Mouse (Mus musculus) thymus, postnatal 36 days (tissue): Measurements from ENCODE around the gene Pdcd5.

Experiments
- DNase-seq, 2 experiments: peaks; one replicate each; pipeline ENCODE4 v3.0.0; 2022; ENCODE audit warnings: mixed read lengths in 2 of 2

The Pdcd5 gene

GRCm38 (mm10) chr7:35647101-35647698 lies at the start of gene Pdcd5:
TSS of gene Pdcd5 (minus strand) at chr7:35647521.
- DNase-seq = peak; percentile 97 to 99

DNA sequence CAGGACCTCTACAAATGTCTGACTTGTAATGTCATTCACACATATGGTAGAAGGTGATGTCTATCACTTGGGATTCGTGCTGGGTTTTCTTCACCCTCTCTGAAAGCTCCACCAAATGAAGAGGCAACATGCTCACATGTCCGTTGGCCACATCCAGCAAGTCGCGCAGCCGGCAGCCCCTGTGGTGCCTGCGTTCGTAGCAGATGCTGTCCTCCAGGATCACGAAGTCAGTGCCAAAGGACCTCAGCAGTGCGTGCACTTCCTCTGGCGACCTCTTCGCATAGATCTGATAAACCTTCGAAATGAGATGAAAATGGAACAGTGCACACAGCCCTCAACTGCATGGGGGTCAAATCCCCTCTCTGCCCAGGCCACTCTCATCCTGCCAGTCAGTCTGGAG lies 45.3 kb upstream of the Pdcd5 start:
- no peak for DNase-seq

- DNase-seq = no peak
These were observed 44.8 kb upstream of the Pdcd5 start for GRCm38 (mm10) chr7:35692117-35692516.

- DNase-seq = no peak
These were observed 41.5 kb upstream of the Pdcd5 start for GRCm38 (mm10) chr7:35688781-35689349.

- no peak for DNase-seq
These were observed 41.0 kb upstream of the Pdcd5 start for GRCm38 (mm10) chr7:35688276-35688675.

GRCm38 (mm10) chr7:35687229-35687628 lies 39.9 kb upstream of the Pdcd5 start:
- DNase-seq = no peak

GRCm38 (mm10) chr7:35686756-35687155 lies 39.4 kb upstream of the Pdcd5 start:
- DNase-seq = peak; percentile 33 to 36

DNA sequence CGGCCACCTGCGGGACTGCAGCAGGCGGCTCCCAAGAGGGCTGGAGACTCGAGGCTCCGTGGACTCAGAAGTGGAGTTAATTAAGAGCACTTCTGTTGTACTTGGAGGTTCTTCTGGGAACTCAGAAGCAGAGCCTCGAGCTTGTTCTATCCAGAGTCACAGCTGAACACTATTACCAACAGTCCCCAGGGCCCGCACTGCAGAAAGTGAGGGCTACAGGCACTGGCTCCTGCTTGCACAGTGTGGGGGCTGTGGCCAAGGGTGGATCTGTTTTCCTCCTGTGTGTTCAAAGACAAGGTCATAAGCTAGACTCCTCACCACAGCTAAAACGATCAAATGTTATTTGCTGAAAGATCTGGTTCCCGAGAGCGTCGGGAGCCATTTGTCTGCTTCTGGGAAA lies 38.9 kb upstream of the Pdcd5 start:
- DNase-seq = no peak

DNA sequence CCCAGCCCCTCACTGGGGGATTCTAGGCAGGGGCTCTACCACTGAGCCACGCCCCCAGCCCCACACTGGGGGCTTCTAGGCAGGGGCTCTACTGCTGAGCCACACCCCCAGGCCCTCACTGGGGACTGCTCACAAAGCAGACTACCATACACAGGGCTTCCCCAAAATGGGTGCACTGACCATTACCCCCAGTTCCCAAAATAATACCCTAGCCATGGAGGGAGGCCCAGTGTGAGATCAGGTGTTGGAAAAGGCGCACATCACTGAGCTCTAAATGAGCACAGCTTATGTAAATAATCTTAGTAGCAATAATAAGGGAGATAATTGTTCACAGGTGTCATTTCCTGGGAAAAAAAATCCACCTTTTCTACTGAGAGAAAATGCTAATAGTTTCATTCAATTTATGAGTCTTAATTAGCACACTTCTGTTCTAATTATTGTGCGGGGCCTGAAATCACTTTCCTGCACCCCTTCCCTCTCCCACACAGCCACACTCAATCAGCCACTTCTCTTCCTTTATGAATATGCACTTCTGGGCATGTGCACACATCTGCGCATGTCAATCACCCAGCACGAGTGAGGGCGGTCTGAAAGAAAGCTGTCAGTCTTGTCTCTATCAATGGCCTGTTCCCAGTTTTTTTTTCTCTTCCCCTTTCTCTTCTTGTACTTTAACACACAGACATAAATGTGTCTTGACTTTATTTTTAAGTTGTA lies 36.2 kb upstream of the Pdcd5 start:
- DNase-seq = no peak

DNA sequence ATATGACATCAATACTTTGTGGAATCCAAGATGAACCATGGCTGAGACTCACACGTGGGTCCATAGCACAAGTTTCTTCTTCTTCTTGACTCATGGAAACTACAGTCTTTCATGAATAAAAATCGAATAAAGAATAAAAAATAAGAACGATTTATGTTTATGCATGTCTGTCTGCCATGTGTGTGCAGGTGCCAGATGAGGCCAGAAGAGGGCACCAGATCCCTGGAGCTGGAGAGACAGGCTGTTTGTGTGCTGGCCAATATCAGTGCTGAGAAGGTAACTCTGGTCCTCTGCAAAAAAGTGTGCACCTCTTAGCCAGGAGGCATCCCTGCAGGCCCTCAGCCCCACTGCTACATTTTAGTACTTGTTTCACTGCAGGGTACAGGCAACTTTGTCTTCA lies 34.2 kb upstream of the Pdcd5 start:
- DNase-seq = peak in 1 of 2 experiments; percentile 9

- DNase-seq = no peak
These were observed 31.7 kb upstream of the Pdcd5 start for GRCm38 (mm10) chr7:35678976-35679375.

GRCm38 (mm10) chr7:35668066-35669041 lies 21.0 kb upstream of the Pdcd5 start:
- no peak for DNase-seq

- DNase-seq = no peak
These were observed 16.6 kb upstream of the Pdcd5 start for GRCm38 (mm10) chr7:35663790-35664376.

- DNase-seq = peak; percentile 34 to 59
These were observed 11.9 kb upstream of the Pdcd5 start for GRCm38 (mm10) chr7:35659173-35659572.

DNA sequence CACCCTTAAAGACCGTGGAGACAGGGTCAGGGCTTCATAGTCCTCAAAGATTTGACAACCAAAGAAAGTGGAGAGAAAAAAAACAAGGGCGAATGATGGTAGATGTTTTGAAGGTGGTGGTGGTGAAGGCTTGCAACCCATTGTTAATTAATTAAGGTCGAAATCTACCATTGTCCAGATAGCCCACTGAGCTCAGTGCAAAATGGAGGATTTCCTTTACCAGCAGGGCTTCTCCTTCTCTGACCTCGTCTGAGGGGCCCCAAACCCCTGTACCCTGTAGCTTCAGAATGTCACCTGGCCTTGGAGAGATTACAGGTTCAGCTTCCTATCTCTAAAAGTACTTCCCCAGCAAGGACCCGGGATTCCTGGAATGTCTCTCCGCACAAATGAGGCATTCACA lies 10.5 kb upstream of the Pdcd5 start:
- DNase-seq = no peak

GRCm38 (mm10) chr7:35651583-35652270 lies 4.4 kb upstream of the Pdcd5 start:
- DNase-seq = no peak

GRCm38 (mm10) chr7:35650716-35651410 lies 3.5 kb upstream of the Pdcd5 start:
- DNase-seq = no peak

GRCm38 (mm10) chr7:35649071-35649470 lies 1.8 kb upstream of the Pdcd5 start:
- peak; percentile 19 for DNase-seq

DNA sequence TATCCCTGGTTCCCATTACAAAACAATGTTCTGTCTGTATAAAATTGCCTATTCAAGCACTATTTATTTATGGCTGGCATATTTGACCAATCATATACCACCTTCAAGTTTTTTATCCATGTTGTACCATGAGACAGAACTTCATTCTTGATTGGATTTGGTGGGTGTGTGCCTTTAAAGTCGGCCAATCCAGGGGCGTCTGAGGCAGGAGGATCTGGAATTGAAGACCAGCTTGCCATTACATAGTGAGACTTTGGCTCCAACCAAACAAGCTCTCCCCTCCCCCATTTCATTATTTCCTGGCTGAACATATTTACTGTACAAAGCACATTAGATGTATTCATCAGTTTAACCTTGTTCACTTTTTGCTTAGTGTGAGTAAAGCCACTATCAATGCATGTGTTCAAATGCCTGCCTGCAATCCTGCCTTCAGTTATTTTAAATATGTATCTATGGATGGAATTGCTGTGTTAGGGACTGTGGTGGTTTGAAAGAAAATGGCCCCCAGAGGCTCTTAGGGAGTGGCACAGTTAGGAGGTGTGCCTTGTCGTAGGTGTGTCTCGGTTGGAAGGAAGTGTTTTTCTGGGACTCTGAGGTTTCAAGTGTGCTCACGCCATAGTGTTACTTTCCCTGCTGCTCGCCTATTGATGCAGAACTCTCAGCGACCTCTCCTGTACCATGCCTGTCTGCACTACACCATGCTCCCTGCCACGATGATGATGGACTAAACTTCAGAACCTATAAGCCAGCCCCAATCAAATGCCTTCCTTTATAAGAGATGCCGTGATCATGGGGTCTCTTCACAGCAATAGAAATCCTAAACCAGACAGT lies 1.1 kb upstream of the Pdcd5 start:
- no peak for DNase-seq

DNA sequence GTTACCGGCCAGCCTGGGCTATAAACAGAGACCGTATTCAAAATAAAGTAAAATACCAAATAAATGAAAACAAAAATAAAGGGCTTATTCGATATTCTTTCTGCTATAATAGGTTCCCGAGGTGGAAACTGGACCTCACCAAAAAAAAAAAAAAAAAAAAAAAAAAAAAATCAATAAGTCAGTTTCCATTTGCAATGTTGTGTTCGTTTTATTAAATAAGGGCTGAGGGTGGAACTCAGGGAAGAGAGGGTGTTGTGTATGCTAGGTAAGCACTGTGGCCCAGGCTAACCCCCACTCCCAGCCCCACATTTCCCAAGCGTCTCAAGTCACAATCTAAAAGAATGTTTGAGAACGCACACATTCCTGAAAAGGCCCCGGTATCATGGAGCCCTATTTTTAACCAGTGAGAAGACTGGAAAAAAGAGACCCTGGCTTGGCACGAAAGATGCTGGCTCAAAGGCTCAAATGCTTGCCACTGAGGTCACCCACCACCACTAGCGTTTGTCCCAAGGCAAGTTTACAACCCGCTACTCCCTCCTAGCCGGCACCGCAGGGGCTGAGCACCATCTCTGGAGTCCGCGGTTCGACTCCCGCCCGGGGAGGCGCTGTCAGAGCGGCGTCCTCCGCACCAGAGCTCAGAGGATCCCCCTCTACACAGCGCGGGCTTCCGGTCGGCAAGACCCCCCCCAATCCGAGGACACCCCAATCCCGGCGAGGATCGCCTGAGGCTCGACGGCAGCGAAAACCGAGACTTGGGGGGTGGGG lies 822 bp downstream of the Pdcd5 start:
- DNase-seq = peak; percentile 53 to 69
